Mouse (Mus musculus) forebrain, embryonic 16.5 days (tissue): Measurements from ENCODE around the gene Gm12184. TPM values are rescaled to one million over a fixed set of nuclear protein-coding genes. Genes with fewer than 3 reads are reported as not detected.

Experiments
- polyA plus RNA-seq: library from polyadenylated mRNA; unstranded; fragments of >200 nt; fragmentation: Nextera tagmentation; extraction: Ambion mirVana; gene quantifications from 2 replicates; pipeline ENCODE4 v1.2.1, GENCODE M21; 2015

The Gm12184 gene
- polyA plus RNA-seq, 1 experiment from 2014 or later, result 3.9 TPM

Other genes starting within 250 kb of the Gm12184 start
- 451 and 473 TPM in 2 replicates for gene Rack1, start 26.3 kb downstream of the Gm12184 start, polyA plus RNA-seq
- gene Trim41, start 9.3 kb downstream of the Gm12184 start, polyA plus RNA-seq, result 7.2 and 7.6 TPM in 2 replicates
- 1.4 and 2.0 TPM in 2 replicates for gene Trim7, start 515 bp downstream of the Gm12184 start, polyA plus RNA-seq
- gene Irgm1, start 45.0 kb upstream of the Gm12184 start, polyA plus RNA-seq, result 1.6 TPM in 2 replicates
- 0.20 and 0.24 TPM in 2 replicates for gene Gm5431, start 75.6 kb upstream of the Gm12184 start, polyA plus RNA-seq
- 1.0 and 2.3 TPM in 2 replicates for gene Psme2b, start 119.5 kb upstream of the Gm12184 start, polyA plus RNA-seq
- gene Olfr56, start 152.2 kb upstream of the Gm12184 start, polyA plus RNA-seq, result not detected in 2 replicates
- 0.39 and 0.71 TPM in 2 replicates for gene 9930111J21Rik1, start 152.7 kb upstream of the Gm12184 start, polyA plus RNA-seq
- gene Gm12185, start 165.6 kb upstream of the Gm12184 start, polyA plus RNA-seq, result not detected in 2 replicates
- gene Tgtp1, start 167.5 kb upstream of the Gm12184 start, polyA plus RNA-seq, result not detected in 2 replicates
- 0.34 and 0.53 TPM in 2 replicates for gene 9930111J21Rik2, start 224.6 kb upstream of the Gm12184 start, polyA plus RNA-seq
- gene Tgtp2, start 237.6 kb upstream of the Gm12184 start, polyA plus RNA-seq, result not detected in 2 replicates
- 0.56 and 0.81 TPM in 2 replicates for gene Ifi47, start 249.9 kb upstream of the Gm12184 start, polyA plus RNA-seq